Mouse (Mus musculus) forebrain, embryonic 11.5 days (tissue): Measurements from ENCODE around the gene Gm17577. TPM values are rescaled to one million over a fixed set of nuclear protein-coding genes. Genes with fewer than 3 reads are reported as not detected.
"Not testable (repeated sequence)": the region's sequence is repeated elsewhere in the genome, so short reads cannot be mapped to it uniquely, and the experiment has no call there.

Source experiments
- ATAC-seq: fragments of 200-750 bp; cut with Nextera tagmentation; replicated peaks from 2 replicates; pipeline ENCODE4 v1.8.0; 2017; ENCODE audit warnings: moderate TSS enrichment; ENCODE audit not compliant: low FRiP score
- DNase-seq: peaks from one replicate; pipeline ENCODE4 v3.0.0-alpha.2; 2017; ENCODE audit warnings: low spot score
- H3K27ac ChIP-seq: fragments of 300-500 bp; sonication (generic); 2 replicates; pipeline ENCODE4 v1.5.1; 2014; ENCODE audit warnings: low read depth, low read length
- H3K27me3 ChIP-seq: fragments of 300-500 bp; sonication (generic); 2 replicates; pipeline ENCODE4 v1.6.1; 2014; ENCODE audit warnings: mild to moderate bottlenecking, low read length, mixed read lengths; ENCODE audit not compliant: control insufficient read depth, insufficient read depth
- H3K36me3 ChIP-seq: fragments of 300-500 bp; sonication (generic); 2 replicates; pipeline ENCODE4 v1.6.1; 2014; ENCODE audit warnings: mild to moderate bottlenecking, low read length, moderate library complexity, mixed read lengths; ENCODE audit not compliant: control insufficient read depth, insufficient read depth
- H3K4me1 ChIP-seq: fragments of 300-500 bp; sonication (generic); replicated peaks from 2 replicates; pipeline ENCODE4 v1.6.1; 2014; ENCODE audit warnings: low read length, mixed read lengths; ENCODE audit not compliant: control insufficient read depth, insufficient read depth
- H3K4me2 ChIP-seq: fragments of 300-500 bp; sonication (generic); 2 replicates; pipeline ENCODE4 v1.6.1; 2014; ENCODE audit warnings: low read depth, mild to moderate bottlenecking, low read length, moderate library complexity, mixed read lengths; ENCODE audit not compliant: severe bottlenecking
- H3K4me3 ChIP-seq: fragments of 300-500 bp; sonication (generic); 2 replicates; pipeline ENCODE4 v1.5.1; 2014; ENCODE audit warnings: low read depth, low read length
- H3K9ac ChIP-seq: fragments of 300-500 bp; sonication (generic); 2 replicates; pipeline ENCODE4 v1.6.1; 2014; ENCODE audit warnings: low read length
- H3K9me3 ChIP-seq: fragments of 300-500 bp; sonication (generic); 2 replicates; pipeline ENCODE4 v1.6.1; 2016; ENCODE audit warnings: low read length, mixed read lengths; ENCODE audit not compliant: control insufficient read depth
- WGBS: fragments of 180-500 bp; shearing (Covaris S2); extraction: QIAGEN DNeasy Blood & Tissue Kit; methylation state at CpG from one replicate; pipeline ENCODE4 v1.1.7; 2014; 5-methylcytosine and 5-hydroxymethylcytosine counted together
- polyA plus RNA-seq: library from polyadenylated mRNA; unstranded; fragments of >200 nt; fragmentation: Nextera tagmentation; extraction: Ambion mirVana; gene quantifications from 2 replicates; pipeline ENCODE4 v1.2.1, GENCODE M21; 2014

The Gm17577 gene
- polyA plus RNA-seq, result not detected in 2 replicates

DNA sequence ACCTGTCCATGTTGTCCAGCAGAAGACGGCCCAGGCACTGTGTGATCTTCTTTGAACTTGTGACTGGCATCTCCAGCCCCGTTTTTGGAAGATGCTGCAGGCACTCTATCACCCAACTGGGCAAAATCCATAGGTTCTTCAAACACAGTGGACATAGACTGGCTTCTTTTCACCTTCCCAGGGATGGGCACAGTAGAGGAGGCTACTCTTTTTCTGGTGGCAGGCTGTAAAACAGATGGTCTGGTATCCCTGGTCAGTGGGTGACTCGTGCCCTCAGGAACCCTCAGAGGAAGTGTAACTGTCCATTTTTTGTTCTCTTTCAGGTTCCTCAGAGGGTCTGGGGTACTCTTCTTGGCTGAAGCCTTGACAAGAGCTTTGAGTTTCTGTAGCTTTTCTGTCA, at the start of gene Gm17577:
TSS of gene Gm17577 (minus strand) at position 101 of the 400 bp plus-strand sequence.
- not testable (repeated sequence) for H3K4me2 ChIP-seq, H3K9ac ChIP-seq, H3K27ac ChIP-seq, H3K27me3 ChIP-seq, H3K9me3 ChIP-seq, ATAC-seq, H3K4me3 ChIP-seq, DNase-seq, H3K4me1 ChIP-seq, H3K36me3 ChIP-seq
- WGBS, result no CpG with 5 or more reads among the region's 3 CpGs

DNA sequence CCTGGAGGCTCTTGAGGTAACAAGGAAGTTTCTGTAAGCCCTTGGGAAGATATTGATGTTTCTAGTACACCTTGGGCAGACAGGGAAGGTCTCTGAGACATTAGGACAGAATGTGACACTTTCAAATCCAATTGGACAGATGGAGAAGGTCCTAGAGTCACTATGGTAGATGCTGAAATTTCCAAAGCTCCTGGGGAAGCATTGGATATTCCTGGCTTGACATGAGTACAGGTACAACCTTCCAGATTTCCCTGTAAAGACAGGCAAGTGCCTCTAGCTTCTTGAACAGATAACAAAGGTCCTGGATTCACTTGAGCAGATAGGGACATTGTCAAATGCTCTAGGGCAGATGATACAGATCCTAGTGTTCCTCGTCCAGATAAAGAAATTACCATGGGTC, 24.3 kb downstream of the Gm17577 start, which contains the start of gene Srsx:
TSS of gene Srsx (minus strand) at position 101 of the 400 bp plus-strand sequence.
- H3K27ac ChIP-seq, H3K9me3 ChIP-seq, H3K4me1 ChIP-seq, H3K36me3 ChIP-seq, H3K9ac ChIP-seq, H3K27me3 ChIP-seq, H3K4me2 ChIP-seq, ATAC-seq, H3K4me3 ChIP-seq, DNase-seq: not testable (repeated sequence)
- WGBS, result no CpG with 5 or more reads among the region's 1 CpGs

Other genes starting within 250 kb of the Gm17577 start
- gene Gm17521, start 217.2 kb downstream of the Gm17577 start, polyA plus RNA-seq, result not detected in 2 replicates
- gene Cldn34c1, start 143.4 kb downstream of the Gm17577 start, polyA plus RNA-seq, result 24.3 and 24.5 TPM in 2 replicates
- not detected in 2 replicates for gene Srsx, start 24.4 kb downstream of the Gm17577 start, polyA plus RNA-seq